Mouse (Mus musculus) cerebellum, postnatal 4 days (tissue): ENCODE measurements at regions not wholly inside any gene's neighbourhood (a gene's known extent, or its start where the extent isn't known, plus 50 kb on each side); places are given as distances from the start of the nearest gene placed in this dataset.
A peak's percentile ranks its signal among the peaks of the same experiment; 100 is the strongest.

Experiments
- DNase-seq, 2 experiments: peaks; one replicate each; pipeline ENCODE4 v3.0.0; 2022; ENCODE audit warnings: low spot score in 2 of 2, mixed read lengths in 1 of 2

DNA sequence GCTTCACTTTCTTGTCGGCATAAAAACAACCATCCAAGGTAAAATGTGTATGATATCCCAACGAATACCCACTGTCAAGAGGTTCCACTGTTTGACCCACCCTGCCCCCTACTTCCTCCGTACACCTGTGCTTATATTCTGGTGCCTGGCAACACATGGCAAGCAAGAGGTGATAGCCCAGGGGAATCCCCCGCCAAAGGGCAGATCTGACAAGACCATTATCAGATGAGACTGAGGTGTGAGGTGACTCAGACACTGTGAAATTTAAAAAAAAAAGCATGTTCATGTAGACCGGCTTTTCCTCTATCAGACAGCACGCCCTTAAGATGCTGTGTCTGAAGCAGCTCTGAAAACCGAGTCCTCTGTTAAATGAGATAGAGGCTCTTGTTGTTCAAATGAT is 89.4 kb upstream of the Bach2 start:
- no peak for DNase-seq

DNA sequence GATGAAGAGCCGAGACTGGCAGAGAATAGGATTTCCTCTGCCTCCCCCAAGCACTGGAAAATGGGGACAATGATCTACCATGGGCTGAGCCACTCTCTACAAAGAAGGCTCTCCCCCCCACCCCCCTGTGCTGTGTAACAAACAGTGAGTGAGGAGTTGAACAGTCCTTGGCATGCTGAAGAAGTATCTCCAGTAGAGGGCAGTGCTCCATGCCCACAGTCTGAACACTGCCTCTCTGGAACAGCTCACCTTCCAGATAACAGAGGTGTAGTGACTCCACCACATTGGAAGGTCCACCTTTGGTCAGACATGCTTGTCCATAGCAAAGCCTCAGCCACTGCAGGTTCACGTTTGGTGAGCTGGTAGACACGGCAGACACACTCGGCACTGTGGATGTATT is 85.2 kb upstream of the Bach2 start:
- peak in 1 of 2 experiments; percentile 13 for DNase-seq

DNA sequence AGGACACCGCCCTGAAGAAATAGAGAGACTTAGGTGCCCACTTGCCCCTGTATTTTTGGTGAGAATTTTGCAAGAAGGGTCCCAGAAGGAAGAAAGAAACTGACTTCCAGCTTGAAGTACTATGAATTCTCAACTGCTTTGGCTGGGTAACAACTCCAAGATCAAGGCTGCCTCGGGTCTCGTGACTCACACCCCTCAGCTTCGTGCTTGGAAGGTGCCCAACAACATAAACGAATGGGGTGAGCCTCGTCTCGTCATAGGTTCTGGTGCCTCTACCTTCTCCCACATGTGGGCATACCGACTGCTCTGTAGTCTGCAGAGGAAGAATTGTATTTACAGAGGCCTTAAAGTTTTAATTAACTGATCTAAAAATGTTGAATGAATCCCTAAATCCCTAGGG is 81.6 kb upstream of the Bach2 start:
- DNase-seq = no peak

DNA sequence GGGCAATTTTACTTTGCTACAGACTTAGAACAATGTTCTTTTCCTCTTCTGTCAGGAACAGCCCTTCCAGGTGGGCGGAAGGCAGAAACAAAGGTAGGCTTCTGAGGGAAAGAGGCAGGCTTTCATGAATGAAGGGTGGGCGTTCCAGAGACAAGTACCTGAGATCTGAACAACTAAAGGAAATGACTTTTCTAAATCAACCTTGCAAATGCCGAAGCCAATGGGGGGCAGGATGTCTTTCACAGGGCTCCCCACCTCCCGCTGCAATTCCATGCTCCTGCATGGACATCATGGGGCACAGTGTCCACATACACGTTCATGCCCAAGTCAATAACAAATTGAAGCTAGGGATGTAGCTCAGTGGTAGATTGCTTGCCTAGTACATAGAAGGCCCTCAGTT is 80.2 kb upstream of the Bach2 start:
- no peak for DNase-seq

DNA sequence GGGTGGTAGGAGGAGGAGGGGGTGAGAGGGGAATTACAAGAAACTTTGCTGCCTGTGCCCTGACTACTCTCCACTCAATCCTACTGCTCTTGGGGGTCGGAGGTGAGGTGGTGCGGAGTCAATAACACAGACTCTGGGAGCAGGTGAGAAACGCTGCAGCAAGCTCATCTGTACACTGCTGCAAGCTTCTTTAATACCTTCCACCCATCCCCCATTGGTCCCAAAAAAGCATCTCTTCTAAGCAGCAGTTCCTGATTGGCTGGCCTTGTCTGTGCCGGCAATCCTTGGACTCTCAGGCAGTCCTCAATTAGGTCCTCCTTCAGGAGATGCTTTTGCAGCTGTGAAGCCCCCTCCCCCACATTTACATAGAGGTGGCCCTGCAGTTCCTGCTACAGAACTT is 79.7 kb upstream of the Bach2 start:
- no peak for DNase-seq

DNA sequence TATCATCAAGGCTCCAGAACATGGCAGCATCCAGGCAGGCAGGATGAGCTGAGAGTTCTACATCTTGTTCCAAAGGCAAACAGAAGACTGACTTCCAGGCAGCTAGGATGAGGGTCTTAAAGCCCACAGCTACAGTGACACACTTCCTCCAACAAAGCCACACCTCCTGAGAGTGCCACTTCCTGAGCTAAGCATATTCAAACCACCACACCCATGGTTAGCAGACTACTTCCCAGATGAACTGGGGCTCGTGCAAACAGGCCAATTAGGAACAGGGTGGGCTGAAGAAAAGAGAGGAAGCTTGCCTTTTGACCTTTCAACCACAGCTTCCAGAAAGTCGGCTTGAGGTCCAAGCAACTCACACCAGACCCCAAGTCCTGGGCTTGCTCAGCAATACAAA is 77.8 kb upstream of the Bach2 start:
- DNase-seq = no peak

DNA sequence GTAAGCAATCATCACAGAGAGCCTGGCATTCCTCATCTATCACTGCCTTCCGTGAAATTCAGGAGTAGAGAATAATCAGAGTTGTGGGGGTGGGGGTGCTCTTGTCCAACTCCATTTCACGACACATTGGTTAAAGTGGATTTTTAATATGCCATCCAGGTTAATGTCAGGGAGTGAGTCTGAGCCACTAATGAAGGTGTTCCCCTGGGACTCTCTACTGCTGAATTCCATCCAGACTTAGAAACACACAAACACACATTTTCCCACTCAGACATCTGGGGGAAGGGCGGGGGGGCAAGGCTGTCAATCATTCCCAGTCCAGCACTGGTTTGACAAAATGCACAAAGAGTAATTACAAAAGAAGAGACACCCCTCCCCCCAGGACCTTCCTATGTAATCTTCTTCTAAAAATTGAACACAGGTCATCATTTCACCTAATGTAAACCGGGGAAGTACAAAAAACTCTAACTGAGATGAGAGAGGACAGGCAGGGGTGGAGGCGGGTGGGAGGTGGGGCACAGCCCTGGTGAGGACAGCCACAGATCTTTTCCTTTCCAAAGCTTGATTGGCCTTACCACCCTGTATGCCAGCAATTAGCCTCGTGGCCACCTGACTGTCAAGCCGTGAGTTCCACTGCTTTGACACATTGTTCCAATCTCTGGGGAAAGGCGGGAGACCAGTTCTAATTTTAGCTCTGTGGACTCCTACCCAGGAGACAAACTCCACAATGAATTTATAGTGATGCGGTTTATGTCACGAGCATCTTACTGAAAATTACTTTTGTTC is 76.5 kb upstream of the Bach2 start:
- no peak for DNase-seq

DNA sequence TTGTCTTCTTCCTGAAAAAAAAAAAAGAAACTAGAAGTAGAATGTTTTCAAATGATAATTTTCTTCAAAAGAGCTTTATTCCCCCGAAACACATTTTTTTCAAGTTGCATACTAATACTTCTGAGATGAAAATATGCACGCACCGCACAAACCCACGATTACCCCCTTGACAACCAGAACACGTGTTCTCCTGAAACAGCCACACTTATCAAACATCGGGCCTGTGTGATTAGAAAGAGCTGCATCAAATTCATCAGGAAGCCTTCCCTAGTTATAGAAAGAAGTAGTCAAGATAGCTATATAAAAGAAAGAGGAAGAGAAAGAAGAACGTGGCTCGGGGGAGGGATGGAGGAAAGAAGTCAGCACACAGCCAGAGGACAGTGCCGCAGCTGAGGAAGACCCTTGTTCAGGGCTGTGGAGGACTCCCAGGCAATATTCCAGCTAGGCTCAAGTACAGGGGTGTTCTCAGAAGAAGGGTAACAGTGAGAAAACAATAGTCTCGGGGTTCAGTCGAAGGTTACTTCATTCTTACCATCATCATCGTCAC is 75.8 kb upstream of the Bach2 start:
- no peak for DNase-seq

DNA sequence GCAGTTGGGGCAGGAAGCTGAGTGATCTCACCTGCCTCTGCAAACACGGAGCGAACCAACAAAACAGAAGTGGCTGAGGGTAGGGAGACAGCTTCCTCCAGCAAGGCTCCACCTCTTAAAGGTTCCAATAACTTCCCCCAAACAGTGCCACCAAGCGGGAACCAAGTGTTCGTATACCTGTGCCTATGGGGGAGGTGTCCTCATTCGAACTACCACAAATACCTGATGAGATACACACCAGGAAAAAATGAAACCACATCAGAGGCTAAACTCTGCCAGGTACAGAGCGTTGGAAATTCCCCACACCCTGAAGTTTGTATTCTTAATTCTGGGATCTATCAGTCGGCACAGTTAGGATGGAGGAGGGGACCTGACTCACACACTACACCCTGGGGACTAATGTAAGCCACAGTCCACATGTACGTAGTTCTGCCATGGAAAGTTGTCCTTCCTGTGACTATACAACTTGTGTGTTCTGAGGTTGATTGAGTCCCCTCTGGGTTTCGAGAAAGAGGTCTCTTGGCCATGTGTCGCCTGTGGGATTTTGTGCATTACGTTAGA is 74.4 kb upstream of the Bach2 start:
- DNase-seq = no peak

DNA sequence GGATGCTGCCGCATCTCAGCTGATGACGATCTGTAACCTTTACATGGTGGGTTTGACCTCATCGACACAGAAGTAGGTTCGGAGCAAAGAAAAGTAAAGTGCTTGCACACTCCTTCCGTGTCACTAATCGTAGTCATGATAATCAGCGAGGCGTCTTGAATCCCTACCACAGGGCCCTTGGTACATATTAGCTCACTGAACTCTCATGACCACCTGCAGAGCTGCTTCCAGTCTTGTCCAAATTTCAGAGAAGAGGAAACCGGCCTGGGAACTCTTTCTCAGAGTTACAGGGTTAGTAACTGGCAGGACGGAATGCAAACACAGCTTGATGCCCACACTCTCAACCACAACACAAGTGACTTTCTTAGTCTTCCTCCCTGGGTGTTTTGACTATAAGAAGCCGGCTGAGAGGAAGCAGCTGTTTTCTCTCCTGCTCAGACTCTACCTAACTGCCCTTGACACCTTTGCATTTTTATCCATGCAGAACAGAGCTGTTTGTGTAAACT is 73.8 kb upstream of the Bach2 start:
- DNase-seq = no peak

DNA sequence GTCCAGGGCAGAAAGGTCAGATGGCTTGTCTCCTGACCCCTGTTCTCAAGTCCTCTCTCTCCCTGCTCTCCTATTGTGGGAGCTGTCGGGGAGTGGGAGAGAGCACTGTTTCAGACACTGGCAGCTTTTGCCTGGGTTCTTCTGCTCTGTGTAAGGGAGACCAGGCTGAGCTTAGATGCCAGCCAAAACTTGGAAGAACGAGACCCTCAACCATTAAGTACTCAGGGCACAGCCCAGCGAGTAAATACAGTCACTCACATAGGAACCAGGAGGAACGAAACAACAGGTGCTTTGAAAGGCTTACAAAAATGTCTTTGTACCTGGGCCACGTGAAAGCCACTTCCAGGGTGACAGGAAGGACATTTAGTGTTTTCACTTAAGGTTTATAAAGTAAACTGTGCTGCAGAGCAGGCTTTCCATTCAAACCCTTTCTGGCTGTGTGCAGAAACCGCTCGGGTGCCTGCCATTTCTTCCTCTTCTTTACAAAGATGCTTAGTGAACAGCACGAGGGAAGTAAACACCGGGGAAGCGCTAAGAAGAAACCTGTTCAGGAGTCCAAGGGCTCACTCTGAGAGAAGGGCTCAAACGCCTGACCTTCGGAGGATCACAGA is 72.6 kb upstream of the Bach2 start:
- no peak for DNase-seq

DNA sequence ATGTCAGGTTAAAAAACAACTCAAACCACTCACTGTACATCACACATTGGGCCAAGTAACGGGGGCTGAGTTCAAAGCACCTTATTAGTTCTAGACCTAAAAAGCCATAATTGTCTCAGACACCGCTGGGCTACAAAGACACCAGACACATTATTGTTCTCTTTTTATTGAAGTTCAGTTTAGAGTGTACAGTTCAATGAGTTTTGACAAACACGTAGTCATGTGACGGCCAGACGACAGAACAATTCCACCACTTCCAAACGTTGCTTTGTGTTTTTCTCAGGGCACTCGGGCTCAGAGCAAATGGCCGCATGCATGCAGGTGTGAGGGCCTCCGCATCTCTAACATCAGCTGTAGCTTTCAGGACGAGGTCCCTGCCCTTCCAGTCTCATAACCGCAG is 71.5 kb upstream of the Bach2 start:
- no peak for DNase-seq

DNA sequence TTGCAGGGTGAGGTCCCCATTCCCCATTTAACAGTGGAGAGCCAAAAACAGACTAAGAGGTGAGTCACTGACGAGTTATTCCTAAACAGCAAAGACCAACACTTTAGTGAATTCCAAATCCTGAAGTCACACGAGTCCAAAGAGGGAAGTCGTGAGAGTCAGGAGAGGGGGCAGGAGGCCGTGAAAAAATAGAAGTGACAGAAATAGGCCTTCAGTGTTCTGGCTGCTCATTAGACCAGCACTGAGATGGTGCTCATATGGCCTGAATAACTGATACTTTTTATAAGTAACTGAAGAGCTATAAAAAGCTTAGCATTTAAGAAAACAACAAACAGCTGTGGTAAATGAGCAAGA is 68.5 kb upstream of the Bach2 start:
- no peak for DNase-seq

DNA sequence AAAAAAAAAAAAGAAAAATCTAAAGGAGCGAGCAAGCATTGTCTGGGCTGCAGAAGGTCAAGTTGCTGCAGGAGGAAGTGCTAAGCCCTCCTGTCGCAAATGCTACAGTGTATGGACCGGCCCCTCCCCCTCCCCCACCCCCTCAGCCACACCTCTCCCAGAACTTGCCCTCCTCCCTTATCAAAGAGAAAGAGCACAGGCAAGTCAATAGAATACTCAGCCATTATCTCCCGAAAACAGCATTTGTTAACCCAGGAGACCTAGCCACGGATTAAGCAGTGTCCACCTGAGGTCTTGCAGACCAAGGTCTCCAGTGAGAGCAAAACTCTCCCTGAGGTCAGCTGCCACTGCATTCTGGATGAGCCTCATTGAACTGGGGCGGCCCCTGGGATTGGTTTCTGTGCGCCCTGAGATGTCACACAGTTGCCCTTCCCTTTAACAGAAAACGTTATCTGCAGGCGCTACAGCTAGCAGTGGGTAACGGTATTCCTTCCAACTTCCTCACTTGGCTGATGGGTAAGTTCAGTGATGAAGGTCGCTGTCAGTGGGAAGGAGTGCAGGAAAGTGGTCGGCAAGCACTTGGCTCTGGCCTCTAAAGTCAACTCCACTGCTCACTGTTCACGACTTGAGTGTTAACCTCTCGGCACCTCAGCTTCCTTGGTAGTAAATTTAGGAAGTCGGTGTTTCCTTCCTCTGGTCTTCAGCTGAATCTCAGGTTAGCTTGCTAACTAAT is 68.0 kb upstream of the Bach2 start:
- DNase-seq = no peak

DNA sequence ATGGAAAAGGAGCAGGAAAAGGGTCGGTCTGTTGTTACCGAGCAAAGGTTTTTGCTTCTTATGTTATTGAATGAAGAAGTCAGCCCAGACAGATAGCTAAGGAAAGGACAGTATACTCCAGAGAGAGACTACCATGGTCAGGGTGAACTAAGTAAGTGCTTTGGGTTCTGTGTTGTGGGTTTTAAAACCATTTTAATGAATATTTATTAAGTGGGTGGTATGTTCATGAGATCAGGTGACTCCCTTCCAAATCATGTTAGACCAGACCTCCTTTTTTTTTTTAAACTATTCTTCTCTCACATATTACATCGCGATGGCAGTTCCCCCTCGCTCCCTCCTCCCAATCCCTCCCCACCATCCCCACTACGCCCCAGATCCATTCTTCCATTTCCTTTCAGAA is 67.3 kb upstream of the Bach2 start:
- no peak for DNase-seq

DNA sequence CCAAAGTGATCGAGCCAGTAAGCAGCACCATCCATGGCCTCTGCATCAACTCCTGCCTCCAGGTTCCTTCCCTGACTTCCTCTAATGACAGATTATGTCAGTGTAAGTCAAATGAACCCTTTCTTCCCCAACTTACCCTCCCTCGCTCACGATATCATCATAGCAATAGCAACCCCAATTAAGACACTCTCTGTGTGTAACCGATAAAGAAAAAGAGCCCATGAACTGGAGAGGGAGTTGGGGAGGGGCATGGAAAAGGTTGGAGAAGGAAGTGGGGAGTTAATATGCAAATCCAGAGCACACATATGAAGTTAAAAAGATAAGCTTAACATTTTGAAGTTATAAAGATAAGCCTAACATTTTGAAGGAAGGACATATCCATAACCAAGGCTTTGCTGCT is 65.6 kb upstream of the Bach2 start:
- DNase-seq = no peak

DNA sequence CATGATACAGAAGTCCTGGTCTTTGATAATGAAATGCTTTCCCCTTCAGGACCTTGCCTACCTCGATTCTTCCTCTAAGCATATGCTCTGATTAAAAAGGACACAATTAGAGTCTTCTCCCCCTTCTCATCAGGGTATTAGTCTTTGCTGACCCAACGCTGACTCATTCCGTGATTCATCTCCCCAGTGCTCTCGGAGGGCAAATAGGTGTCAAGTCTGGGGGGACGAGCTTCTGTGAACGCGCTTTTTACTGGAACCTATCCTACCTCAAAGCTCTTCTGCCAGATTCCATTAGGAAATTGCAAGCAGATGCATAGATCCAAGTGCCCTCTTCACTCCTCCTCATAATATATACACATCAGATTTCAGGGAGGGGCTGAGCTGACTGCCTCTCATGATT is 63.8 kb upstream of the Bach2 start:
- DNase-seq = no peak

DNA sequence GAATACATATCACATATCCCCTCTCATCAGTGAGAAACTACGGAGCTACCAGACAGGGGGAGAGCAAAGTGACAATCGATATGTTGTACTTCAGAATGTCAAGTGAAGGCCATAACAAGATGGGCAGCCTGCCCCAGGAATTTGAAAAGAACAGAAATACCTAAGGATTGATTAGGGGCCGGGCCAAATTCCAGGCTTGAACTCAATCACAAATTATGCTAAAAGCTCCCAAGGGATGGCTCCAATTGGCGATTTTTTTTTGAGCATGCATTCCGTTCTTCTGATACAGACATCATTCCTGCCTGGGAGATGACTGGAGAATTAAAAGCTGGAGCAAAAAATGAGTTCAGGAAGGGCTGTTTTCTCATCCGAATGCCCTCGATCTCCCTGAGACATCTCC is 63.4 kb upstream of the Bach2 start:
- DNase-seq = no peak

DNA sequence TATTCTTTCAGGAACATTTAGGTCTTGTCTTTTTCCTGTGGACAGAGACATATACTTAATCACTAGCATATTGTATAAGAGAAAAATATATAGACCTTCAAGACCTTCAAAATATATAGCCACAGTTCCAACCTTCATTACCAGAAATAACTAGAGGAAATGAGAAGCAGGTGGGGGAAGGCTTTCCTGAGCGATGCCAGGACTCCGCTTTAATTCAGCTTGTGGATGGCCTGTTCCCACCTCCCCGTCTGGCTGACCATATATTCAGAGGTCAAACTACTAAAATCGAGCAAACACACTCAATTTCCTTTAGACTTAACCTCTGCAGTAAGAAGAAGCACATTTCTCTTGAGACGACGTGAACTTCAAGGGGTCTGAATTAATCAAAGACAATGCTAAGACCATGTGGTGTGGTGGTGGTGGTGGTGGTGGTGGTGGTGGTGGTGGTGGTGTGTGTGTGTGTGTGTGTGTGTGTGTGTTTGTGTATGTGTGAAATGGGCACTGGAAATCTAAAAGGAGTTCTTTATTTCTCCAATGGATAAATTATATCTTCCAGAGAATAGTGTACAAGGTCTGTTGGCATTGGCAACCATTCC is 62.7 kb upstream of the Bach2 start:
- no peak for DNase-seq

DNA sequence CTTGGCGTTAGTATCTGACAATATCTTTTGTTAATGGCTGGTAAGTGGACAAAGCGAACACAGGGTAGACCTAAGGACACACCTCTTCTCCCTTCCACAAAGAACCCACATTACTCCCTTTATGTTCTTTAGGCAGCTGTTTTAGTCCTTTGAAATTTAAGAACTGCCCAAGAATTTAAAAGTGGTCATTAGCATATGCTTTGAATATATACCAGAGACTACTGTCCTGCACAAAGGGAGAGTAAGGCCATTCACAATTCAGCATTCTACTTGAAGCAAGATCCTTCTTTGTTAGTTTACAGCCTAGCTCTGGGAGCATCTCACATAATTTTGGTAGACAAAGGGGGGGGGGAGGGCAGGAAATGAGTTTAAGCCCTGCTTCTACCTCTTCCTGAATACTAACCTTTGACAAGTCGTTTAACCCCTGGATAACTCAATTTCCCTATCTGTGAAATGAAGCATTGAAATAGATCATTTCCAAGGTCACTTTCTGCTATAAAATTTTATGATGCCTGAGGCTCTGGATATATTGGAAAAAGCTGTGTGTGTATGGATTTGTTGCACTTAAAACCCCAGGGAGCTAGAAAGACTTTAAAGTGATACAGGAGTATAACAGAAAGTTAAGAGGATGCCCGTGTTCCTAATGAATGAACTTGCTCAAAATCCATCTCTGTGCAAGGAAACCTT is 62.0 kb upstream of the Bach2 start:
- DNase-seq = no peak

DNA sequence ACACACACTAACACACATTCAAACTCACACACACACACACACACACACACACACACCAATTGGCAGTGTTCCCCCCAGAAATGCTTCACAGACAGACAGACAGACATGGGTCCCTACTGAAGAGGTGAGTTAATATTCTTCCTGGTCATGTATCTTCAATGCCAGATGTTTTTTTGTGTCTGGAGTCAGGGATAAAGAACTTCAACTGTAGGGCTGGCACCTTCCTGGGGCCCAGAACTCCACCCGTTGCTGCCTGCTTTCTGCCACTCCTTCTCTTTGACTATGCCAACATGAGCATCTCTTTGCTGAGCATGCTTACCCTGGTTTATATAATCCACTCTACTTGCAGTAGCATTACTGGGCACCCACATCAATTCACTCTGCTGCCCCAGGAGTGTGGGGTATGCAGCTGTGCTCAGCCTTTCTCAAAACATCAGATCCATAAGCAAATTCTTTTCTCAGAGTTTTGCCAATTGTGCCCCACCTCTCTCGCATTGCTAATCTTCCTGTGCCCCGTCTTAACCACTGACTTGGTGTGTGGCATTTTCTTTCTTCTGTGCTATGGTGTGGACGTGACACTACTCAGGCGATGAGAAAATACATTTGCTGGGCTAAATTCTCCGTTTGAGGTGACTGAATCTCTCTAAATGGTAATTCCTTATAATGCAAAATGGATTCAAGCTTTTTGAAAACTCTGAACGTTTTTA is 60.5 kb upstream of the Bach2 start:
- no peak for DNase-seq
